Mouse (Mus musculus) brain, embryonic 14.5 days (tissue): ENCODE measurements at regions not wholly inside any gene's neighbourhood (a gene's known extent, or its start where the extent isn't known, plus 50 kb on each side); places are given as distances from the start of the nearest gene placed in this dataset.
A peak's percentile ranks its signal among the peaks of the same experiment; 100 is the strongest.

Experiments used
- DNase-seq: peaks from one replicate; pipeline ENCODE4 v3.0.0-alpha.2; 2011; ENCODE audit warnings: low read depth
- CTCF ChIP-seq: fragments of 200-500 bp; IDR thresholded peaks from 2 replicates; pipeline ENCODE4 v1.5.1; 2012; ENCODE audit warnings: inconsistent platforms, mild to moderate bottlenecking, moderate library complexity, borderline replicate concordance; ENCODE audit not compliant: insufficient read depth, insufficient read length; ENCODE audit errors: extremely low read depth
- POLR2A ChIP-seq: fragments of 200-500 bp; IDR thresholded peaks from 2 replicates; pipeline ENCODE4 v1.6.1; 2012; ENCODE audit warnings: mild to moderate bottlenecking, inconsistent platforms, borderline replicate concordance; ENCODE audit not compliant: poor library complexity, insufficient read depth, insufficient read length, severe bottlenecking; ENCODE audit errors: extremely low read depth

DNA sequence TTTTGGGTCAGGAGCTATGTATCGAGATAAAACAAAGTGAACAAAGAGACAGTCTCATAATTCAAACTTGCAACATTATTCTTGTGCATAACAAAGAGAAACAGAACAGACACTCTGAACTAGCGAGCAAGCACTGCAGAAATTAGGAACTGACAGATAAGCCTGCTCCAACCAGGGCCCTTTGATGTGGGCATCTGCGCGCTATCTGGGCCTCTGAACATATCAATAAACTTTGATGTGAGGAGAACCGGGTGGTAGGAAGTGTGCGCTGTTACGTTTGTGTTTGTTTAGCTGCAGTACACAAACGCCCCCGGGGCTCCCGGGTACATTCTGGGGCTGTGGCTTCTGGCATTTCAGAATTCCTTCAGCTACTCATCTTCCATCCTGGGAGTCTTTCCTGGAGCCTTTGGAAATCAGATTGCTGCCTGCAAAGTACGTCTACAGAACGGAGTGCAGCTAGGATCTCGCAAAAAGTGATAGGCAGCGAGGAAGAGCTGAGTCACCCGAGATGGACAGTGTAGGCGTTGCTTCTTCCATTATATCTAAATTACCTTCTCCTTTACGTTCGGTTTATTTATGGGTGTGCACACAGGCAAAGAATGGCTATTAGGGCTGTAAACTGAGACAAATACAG lies 232.0 kb downstream of the Sipa1l2 start:
- DNase-seq = no peak
- TF ChIP-seq CTCF (no peak), POLR2A (no peak)

DNA sequence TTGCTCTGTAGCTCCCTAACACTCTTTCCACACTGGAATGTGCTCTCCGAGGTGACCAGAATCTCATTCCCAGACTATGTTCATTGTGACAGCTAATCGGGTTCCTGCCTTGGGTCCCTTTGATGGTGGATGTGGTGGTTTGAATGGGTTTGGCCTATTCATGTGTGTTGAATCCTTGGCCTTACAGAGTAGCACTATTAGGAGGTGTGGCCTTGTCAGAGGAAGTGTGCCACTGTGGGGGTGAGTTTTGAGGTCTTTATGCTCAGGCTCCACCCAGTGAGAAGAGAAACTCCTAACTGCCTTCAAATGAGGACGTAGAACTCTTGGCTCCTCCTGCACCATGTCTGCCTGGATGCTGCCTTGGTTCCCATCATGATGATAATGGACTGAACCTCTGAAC lies 232.8 kb downstream of the Sipa1l2 start:
- no peak for DNase-seq
- TF ChIP-seq CTCF (no peak), POLR2A (no peak)

DNA sequence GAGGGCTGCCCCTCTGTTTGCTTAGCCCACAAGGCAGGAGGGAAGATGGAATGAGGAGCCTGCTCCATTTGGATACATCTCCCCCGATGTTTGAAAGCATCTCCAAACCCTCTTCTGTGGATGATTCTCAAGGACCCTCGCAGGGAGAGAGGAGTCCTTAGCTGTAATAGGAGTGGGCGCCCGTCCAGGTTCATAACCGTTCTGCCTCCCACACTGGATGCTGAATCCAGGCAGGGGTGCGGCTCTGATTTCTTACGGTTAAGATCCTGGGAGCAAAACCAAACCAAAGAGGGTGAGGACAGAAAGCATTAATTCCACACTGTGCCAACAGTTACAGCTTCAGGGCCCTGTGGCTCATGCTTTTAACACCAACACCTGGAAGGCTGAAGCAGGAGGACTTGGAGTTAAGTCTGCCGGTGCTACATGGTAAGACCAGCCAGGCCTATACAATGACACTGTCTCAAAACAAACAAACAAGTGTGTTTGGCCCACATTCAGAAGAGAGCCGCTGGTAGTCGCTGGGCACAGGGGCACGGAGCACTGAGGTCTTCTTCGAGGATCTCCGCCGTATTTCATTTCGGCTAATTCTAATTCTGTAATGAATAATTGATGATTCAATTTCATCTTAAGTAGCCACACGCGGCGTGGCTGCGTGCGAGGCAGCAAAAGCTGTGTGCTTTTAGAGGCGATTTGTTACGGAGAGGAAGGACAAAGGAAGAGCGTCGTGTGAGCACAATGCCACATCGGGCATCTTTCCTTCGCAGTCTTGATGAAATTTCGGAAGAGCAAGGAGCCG lies 233.8 kb downstream of the Sipa1l2 start:
- peak; percentile 81 for DNase-seq
- TF ChIP-seq POLR2A (no peak), CTCF (no peak)

DNA sequence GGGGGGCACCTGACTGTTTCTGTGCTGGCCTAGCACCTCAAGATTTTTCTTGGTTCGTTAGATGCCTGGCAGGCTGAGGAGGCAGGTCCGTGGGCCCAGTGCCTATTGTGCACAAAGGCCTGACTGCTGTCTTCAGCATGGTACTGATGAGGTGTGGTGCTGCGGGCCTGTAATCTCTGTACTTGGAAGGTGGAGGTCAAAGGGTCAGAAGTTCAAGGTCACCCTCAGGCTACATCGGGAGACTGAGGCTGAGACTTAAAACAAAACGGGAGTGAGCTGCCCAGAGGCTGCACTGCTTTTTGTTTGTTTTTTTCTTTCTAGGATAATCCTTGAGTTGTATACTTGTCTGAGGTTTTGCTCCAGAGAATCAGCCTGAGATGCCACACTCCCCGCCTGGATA lies 234.4 kb downstream of the Sipa1l2 start:
- no peak for TF ChIP-seq POLR2A
- DNase-seq = no peak

DNA sequence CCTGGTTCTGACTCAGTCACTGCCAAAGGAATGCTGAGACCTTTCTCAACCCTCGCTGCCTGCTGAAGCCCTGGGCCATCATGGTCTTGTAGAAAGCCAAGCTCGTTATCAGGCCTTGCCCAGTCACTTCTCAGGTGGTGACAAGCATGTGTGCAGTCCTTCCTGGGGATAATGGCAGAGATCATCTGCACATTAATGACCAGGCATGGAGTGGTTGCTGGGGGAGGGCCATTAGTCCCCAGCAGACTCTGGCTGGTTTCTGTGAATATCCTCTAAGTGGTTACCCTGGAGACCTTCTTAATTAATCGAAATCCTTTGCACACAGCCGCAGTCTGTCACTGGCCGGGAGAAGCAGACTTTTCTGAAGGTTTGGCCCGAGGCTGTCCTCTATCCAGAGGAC lies 239.0 kb downstream of the Sipa1l2 start:
- peak; percentile 68 for DNase-seq
- TF ChIP-seq POLR2A (no peak), CTCF (no peak)

DNA sequence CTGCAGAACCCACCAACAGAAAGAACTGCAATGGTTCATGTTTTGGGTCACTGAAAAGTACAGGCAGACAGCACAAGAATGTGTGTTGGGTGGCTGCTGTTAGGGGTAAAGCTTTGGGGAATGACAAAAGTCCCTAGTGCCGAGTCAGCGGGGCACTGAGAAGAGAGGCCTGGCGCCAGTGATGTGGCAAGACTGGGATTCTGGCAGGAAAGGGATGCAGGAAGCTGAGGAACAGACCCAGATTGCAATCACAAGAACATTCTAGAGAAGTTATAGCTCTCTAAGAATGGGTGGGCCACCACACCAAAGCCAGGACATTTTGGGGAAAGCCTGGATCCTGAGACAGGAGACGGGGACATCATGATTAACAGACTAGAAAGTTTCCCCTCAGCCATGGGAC lies 241.0 kb downstream of the Sipa1l2 start:
- TF ChIP-seq POLR2A = no peak
- no peak for TF ChIP-seq CTCF
- no peak for DNase-seq

DNA sequence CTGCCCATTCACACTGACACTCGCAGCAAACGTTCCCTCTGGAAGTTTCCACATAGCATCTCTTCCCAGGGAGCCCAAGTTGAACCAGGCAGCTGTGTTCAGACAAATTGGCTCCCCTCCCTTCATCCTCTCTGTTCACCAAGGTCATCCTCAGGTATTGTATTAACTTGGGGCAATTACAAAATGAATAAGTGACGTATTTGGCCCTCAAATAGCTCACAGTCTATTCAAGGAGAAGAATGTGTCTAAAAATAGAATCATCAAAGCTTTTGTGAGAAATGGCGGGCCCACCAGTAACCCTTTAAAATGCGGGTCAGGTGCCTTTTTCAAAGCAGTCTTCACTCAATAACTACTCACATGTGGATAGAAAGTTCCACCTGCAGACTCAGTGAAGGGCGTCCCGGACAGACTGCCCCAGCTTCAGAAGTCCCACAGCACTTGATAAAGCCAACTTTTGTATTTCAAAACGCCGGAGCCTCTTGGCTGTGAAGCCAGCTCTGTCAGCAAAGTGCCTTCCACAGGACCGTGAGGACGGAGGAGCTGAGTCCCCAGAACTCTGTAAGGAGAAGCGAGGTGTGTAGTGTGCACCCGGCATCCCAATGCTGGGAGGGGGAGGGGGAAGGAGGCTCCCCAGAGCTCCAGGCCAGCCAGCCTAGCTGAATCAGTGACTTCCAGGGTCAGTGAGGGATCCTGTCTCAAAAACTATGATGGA lies 241.9 kb downstream of the Sipa1l2 start:
- peak; percentile 64 for DNase-seq
- TF ChIP-seq CTCF (no peak), POLR2A (no peak)

DNA sequence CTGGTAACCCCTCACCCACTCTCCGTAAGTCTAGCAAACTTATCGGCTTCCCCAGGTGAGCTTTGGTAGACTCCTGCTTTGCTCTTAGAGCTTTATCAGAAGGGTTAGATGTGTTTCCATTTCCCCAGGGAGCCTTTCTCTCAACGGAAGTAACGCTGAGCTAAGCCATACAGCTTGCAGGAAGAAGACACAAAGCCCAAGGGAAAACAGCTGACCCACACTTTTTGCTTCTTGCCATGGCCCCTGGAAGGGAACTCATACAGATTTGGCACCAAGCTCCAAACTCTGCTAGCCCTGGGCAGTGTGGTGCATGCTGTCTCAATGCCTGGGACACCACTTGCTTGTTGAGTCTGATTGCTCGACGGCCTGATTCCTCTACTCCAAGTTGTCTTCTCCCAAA lies 242.6 kb downstream of the Sipa1l2 start:
- DNase-seq = no peak
- TF ChIP-seq CTCF (no peak), POLR2A (no peak)

DNA sequence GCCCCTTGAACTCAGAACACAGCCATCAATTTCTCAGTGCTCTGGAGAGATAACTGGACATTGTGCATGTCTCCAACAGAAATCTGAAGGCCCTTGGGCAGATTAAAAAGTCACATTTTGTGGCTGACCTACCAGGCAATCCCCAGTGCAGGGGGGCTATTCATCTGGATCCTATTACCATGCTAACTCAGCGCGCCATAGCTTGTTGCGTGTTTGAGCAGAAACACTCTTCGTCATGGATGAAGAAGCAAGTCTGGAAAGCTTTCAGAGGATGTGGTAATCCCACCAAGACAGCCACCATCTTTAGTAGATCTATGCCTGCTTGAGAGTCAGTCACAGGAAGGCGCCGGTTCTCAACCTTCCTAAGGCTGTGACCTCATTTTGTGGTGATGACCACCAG lies 243.9 kb downstream of the Sipa1l2 start:
- no peak for DNase-seq

DNA sequence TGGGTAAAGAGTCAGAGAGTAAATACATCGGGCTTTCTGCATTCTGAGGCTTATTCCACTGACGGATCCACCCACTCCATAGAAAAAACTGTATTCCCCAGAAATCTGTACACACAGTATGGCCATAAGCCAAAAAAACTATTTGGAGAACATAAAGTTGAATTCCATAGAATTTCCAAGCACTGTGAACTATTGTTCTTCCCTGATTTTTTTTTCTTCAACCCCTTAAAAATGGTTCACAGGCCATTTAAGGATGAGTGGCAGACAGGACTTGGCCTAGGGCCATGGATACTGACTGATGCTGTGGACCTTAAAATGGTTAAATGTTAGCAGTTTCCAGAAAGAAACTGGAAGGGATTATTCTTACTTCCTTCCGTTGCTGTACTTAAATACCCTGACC lies 247.0 kb downstream of the Sipa1l2 start:
- no peak for DNase-seq
- no peak for TF ChIP-seq CTCF
- no peak for TF ChIP-seq POLR2A

More for the DNA sequence above, 243.9 kb downstream of the Sipa1l2 start:
- TF ChIP-seq POLR2A (no peak), CTCF (no peak)

DNA sequence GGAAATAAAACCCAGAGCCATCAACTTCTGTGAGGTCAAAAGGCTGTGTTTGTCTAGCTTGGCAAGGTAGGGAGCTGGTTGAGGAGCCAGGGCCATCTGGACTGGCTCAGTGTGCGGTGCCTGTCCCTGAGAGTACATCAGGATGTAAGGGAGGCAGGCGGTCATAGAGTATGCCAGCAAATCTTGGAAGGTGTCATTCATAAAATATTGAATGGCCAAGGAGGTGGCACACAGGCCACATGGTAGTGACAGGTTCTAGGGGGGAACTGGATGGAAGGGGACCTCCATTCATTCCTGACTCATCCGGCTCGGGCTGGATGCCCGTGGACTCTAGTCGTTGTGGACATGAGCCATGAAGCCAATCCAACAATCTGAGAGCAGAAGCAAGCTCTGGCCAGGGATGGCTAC lies 252.0 kb downstream of the Sipa1l2 start:
- TF ChIP-seq CTCF (no peak), POLR2A (no peak)
- no peak for DNase-seq

DNA sequence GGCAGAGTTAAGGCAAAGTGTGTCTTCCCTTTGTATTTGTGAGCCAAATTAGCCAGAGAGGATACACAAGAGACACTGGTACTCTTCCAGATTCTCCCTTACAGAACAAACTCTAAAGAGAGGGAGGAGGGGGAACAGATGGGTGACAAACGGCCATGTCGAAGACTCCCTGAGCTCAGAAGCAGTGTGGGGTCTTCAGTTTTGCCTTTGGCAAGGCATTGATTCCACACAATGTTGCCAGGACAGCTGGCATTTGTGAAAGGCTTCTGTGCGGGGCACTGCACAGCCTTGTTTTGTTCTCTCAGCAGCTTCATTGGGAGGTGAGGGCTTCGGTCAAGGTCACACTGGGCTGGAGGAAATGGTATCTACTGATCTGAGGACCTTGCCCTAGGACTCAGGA lies 253.9 kb downstream of the Sipa1l2 start:
- DNase-seq = no peak
- no peak for TF ChIP-seq POLR2A
- no peak for TF ChIP-seq CTCF

DNA sequence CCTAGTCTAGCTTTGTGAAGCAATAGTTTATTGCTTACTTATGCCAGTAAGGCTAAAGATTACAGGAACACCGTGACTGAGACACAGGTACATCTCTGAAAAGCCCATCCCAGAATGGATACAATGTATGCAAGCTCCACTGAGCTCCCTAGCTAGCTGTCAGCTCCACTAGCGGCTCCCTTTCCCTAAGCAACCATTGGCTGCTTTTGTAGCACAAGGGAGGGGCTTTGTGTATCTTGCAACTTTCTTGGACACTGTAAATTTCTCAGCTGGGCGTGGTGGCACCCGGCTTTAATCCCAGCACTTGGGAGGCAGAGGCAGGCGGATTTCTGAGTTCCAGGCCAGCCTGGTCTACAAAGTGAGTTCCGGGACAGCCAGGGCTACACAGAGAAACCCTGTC lies 254.6 kb downstream of the Sipa1l2 start:
- TF ChIP-seq CTCF (no peak), POLR2A (no peak)
- DNase-seq = no peak
